Mouse (Mus musculus): ENCODE results near the gene Taf1b. TPM values are rescaled to one million over a fixed set of nuclear protein-coding genes. Genes with fewer than 3 reads are reported as not detected.

The Taf1b gene
- polyA plus RNA-seq, 1 experiment from 2014 or later, result 6.9 TPM

DNA sequence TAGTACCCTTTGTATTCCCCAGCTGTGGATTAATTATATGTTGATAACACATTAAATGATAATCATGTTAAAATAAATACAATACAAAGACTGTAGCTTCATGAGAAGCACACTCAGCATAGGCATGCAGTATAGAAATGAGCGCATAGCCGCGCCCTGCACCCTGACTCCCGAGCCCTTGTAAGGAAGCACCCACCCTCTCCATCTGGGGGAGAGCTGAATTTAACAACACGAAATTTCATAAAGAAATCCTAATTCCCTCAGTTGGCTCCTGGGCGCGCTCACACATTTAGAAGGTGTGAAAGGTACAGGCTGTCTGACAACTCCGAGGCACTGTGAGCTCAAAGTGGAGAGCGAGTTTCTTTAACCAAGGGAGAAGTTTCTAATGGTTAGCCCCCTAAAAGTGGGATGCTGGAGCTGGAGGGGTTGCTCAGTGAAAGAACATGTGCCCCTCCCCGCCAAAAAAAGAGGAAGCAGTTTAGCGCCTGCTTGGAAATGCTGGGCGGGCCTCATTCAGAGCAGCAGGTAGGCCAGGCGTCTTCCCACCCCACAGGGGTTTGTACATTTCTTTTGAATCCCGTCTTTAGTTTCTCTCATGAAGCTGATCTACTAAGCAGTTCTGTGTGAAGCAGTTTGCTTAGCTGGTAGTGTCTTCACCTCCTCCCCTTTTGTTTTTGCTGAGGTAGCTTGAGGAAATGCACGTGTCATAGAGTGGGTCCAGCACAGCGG is 43.4 kb downstream of the Taf1b start:
- Histone ChIP-seq H3K36me3 (replicated peaks; ENCODE audit: insufficient read depth, low read length) (0 out of 2 replicates have a peak, but pooled peaks cover 4% of the 10 kb centered on the region), H3K4me3 (ENCODE audit: low read depth, low read length) (no peak overlapping the region), H3K9ac (replicated peaks) (no peak overlapping the region), H3K4me2 (ENCODE audit: low read depth, low read length) (no peak overlapping the region), H3K9me3 (ENCODE audit: low read length) (no peaks in the 10 kb centered on the region), H3K27me3 (ENCODE audit: insufficient read depth, low read length) (no peaks in the 10 kb centered on the region), H3K27ac (ENCODE audit: low read depth) (no peak overlapping the region), H3K4me1 (ENCODE audit: insufficient read depth) (no peaks in the 10 kb centered on the region)
- ATAC-seq (no peak), DNase-seq (no peak)
- TF ChIP-seq EP300 (IDR thresholded peaks at IDR 0.05; ENCODE audit: low read depth), result no peak
- no peak for TF ChIP-seq CTCF (IDR thresholded peaks at IDR 0.05; ENCODE audit: low read depth)
- 69% methylated on average over 16 of the region's 16 CpGs for WGBS (ENCODE audit: insufficient replicate concordance)

DNA sequence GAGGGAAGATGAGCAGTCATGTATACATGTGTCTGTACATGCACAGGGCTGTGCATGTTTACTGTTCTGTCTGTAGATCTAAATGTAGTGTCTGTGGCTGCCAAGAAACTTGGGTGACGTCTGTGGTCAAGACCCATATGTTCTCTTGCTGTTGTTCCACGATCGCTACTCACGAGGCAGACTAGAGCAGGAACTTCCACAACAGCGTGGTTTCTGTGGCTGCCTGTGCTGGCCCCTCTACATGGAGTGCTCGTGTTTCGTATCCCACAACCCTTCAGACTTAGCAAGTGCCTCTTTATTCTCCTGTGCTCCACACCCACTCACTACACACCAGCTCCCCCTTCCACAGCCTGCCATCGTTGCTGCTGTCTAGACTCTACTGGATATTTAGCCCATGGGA is 49.5 kb downstream of the Taf1b start:
- no peaks in the 10 kb centered on the region for H3K9me3 ChIP-seq (ENCODE audit: low read length)
- ATAC-seq, result no peak
- 57% methylated on average over 8 of the region's 8 CpGs for WGBS (ENCODE audit: insufficient replicate concordance)
- DNase-seq, result no peak
- no peak overlapping the region for H3K27ac ChIP-seq (ENCODE audit: low read depth)
- TF ChIP-seq EP300 (IDR thresholded peaks at IDR 0.05; ENCODE audit: low read depth) (no peak), CTCF (IDR thresholded peaks at IDR 0.05; ENCODE audit: low read depth) (no peak)
- no peaks in the 10 kb centered on the region for H3K4me1 ChIP-seq (ENCODE audit: insufficient read depth)
- no peaks in the 10 kb centered on the region for H3K27me3 ChIP-seq (ENCODE audit: insufficient read depth, low read length)
- peaks cover 17% of the 10 kb centered on the region for H3K36me3 ChIP-seq (replicated peaks; ENCODE audit: insufficient read depth, low read length)
- no peak overlapping the region for H3K4me3 ChIP-seq (ENCODE audit: low read depth, low read length)
- no peak overlapping the region for H3K4me2 ChIP-seq (ENCODE audit: low read depth, low read length)
- no peak overlapping the region for H3K9ac ChIP-seq (replicated peaks)

GRCm38 (mm10) chr12:24548885-24549284 is 50.7 kb downstream of the Taf1b start:
- Histone ChIP-seq H3K27me3 (ENCODE audit: insufficient read depth, low read length) (no peaks in the 10 kb centered on the region), H3K4me1 (ENCODE audit: insufficient read depth) (no peaks in the 10 kb centered on the region), H3K9ac (replicated peaks) (no peak overlapping the region), H3K4me2 (ENCODE audit: low read depth, low read length) (no peak overlapping the region), H3K4me3 (ENCODE audit: low read depth, low read length) (no peak overlapping the region), H3K27ac (ENCODE audit: low read depth) (no peak overlapping the region), H3K9me3 (ENCODE audit: low read length) (no peaks in the 10 kb centered on the region), H3K36me3 (replicated peaks; ENCODE audit: insufficient read depth, low read length) (peaks cover 17% of the 10 kb centered on the region)
- DNase-seq (no peak), ATAC-seq (no peak)
- TF ChIP-seq EP300 (IDR thresholded peaks at IDR 0.05; ENCODE audit: low read depth), result no peak
- TF ChIP-seq CTCF (IDR thresholded peaks at IDR 0.05; ENCODE audit: low read depth), result no peak
- 89% methylated on average over 6 of the region's 6 CpGs for WGBS (ENCODE audit: insufficient replicate concordance)

GRCm38 (mm10) chr12:24552531-24552930 is 54.4 kb downstream of the Taf1b start:
- no peaks in the 10 kb centered on the region for H3K9me3 ChIP-seq (ENCODE audit: low read length)
- H3K27me3 ChIP-seq (ENCODE audit: insufficient read depth, low read length), result no peaks in the 10 kb centered on the region
- H3K36me3 ChIP-seq (replicated peaks; ENCODE audit: insufficient read depth, low read length), result peaks cover 17% of the 10 kb centered on the region

DNA sequence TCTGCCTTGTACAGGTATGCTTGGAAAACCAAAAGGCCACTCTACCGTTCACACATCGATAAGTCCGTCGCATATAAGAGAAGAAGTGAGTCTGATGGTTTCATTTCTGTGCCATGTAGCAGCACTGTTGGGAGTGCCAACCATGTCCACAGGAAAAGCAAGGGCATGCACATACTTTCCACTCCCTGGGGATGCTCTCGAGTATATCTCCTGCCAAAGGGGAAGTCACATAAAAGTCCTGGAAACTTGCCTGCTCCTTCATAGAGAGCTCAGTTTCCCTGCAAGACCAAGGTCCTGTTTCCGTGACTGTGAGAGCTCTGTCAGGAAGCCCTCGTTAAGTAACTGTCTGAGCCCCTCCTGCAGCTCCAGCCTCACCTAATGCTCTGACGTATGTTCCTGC is 57.8 kb downstream of the Taf1b start:
- H3K9ac ChIP-seq (replicated peaks), result no peak overlapping the region
- TF ChIP-seq CTCF (IDR thresholded peaks at IDR 0.05; ENCODE audit: low read depth), result no peak
- no peak for TF ChIP-seq EP300 (IDR thresholded peaks at IDR 0.05; ENCODE audit: low read depth)
- H3K4me1 ChIP-seq (ENCODE audit: insufficient read depth), result no peaks in the 10 kb centered on the region
- no peak overlapping the region for H3K4me3 ChIP-seq (ENCODE audit: low read depth, low read length)
- H3K9me3 ChIP-seq (ENCODE audit: low read length), result no peaks in the 10 kb centered on the region
- ATAC-seq, result no peak
- 72% methylated on average over 8 of the region's 8 CpGs for WGBS (ENCODE audit: insufficient replicate concordance)
- no peak for DNase-seq
- H3K27me3 ChIP-seq (ENCODE audit: insufficient read depth, low read length), result no peaks in the 10 kb centered on the region
- no peak overlapping the region for H3K27ac ChIP-seq (ENCODE audit: low read depth)
- H3K36me3 ChIP-seq (replicated peaks; ENCODE audit: insufficient read depth, low read length), result peaks cover 4% of the 10 kb centered on the region; the same call in 1 of the 2 replicates
- H3K4me2 ChIP-seq (ENCODE audit: low read depth, low read length), result no peak overlapping the region

More at GRCm38 (mm10) chr12:24552531-24552930, 54.4 kb downstream of the Taf1b start:
- no peaks in the 10 kb centered on the region for H3K4me1 ChIP-seq (ENCODE audit: insufficient read depth)
- H3K4me3 ChIP-seq (ENCODE audit: low read depth, low read length), result no peak overlapping the region
- H3K4me2 ChIP-seq (ENCODE audit: low read depth, low read length), result no peak overlapping the region
- H3K27ac ChIP-seq (ENCODE audit: low read depth), result no peak overlapping the region
- no peak overlapping the region for H3K9ac ChIP-seq (replicated peaks)
- no peak for TF ChIP-seq CTCF (IDR thresholded peaks at IDR 0.05; ENCODE audit: low read depth)
- DNase-seq (no peak), ATAC-seq (no peak)
- WGBS (ENCODE audit: insufficient replicate concordance), result 66% methylated on average over 2 of the region's 2 CpGs

GRCm38 (mm10) chr12:24563395-24563960 is 65.3 kb downstream of the Taf1b start:
- Histone ChIP-seq H3K27me3 (ENCODE audit: insufficient read depth, low read length) (no peaks in the 10 kb centered on the region), H3K9me3 (ENCODE audit: low read length) (no peaks in the 10 kb centered on the region), H3K27ac (ENCODE audit: low read depth) (no peak overlapping the region), H3K4me3 (ENCODE audit: low read depth, low read length) (no peak overlapping the region), H3K36me3 (replicated peaks; ENCODE audit: insufficient read depth, low read length) (no peaks in the 10 kb centered on the region), H3K4me1 (ENCODE audit: insufficient read depth) (no peaks in the 10 kb centered on the region), H3K9ac (replicated peaks) (no peak overlapping the region), H3K4me2 (ENCODE audit: low read depth, low read length) (no peak overlapping the region)
- ATAC-seq, result no peak
- 78% methylated on average over 7 of the region's 7 CpGs for WGBS (ENCODE audit: insufficient replicate concordance)
- DNase-seq, result no peak
- TF ChIP-seq EP300 (IDR thresholded peaks at IDR 0.05; ENCODE audit: low read depth) (no peak), CTCF (IDR thresholded peaks at IDR 0.05; ENCODE audit: low read depth) (no peak)

Data from liver, postnatal 0 days (tissue).